Mouse (Mus musculus): Measurements from ENCODE around the gene Gm21958. TPM values are rescaled to one million over a fixed set of nuclear protein-coding genes. Genes with fewer than 3 reads are reported as not detected.

Gene Gm21958
- polyA plus RNA-seq, 1 experiment from 2014 or later: 2.0 TPM

- Histone ChIP-seq H3K27me3 (no peaks in the 10 kb centered on the region), H3K4me3 (peak overlapping the region; percentile 93), H3K9me3 (replicated peaks) (no peaks in the 10 kb centered on the region), H3K4me2 (replicated peaks) (peak overlapping the region; percentile 75), H3K36me3 (peaks cover 25% of the 10 kb centered on the region), H3K27ac (peak overlapping the region; percentile 99), H3K9ac (peak overlapping the region; percentile 94), H3K4me1 (peaks cover 12% of the 10 kb centered on the region)
- WGBS: 62% methylated on average over 18 of the region's 18 CpGs
- no peak for ATAC-seq (ENCODE audit: low FRiP score)
Measured at GRCm38 (mm10) chr3:54736101-54736927, 22.2 kb upstream of the Gm21958 start.

- peaks cover 26% of the 10 kb centered on the region for H3K36me3 ChIP-seq
- ATAC-seq (ENCODE audit: low FRiP score): peak; percentile 95
- no peaks in the 10 kb centered on the region for H3K9me3 ChIP-seq (replicated peaks)
Measured at GRCm38 (mm10) chr3:54735247-54736046, 21.3 kb upstream of the Gm21958 start, which contains the start of the genes Exosc8 and Alg5. Gene Exosc8 (minus strand): TSS chr3:54735393. Gene Alg5 (plus strand): TSS chr3:54735539.

DNA sequence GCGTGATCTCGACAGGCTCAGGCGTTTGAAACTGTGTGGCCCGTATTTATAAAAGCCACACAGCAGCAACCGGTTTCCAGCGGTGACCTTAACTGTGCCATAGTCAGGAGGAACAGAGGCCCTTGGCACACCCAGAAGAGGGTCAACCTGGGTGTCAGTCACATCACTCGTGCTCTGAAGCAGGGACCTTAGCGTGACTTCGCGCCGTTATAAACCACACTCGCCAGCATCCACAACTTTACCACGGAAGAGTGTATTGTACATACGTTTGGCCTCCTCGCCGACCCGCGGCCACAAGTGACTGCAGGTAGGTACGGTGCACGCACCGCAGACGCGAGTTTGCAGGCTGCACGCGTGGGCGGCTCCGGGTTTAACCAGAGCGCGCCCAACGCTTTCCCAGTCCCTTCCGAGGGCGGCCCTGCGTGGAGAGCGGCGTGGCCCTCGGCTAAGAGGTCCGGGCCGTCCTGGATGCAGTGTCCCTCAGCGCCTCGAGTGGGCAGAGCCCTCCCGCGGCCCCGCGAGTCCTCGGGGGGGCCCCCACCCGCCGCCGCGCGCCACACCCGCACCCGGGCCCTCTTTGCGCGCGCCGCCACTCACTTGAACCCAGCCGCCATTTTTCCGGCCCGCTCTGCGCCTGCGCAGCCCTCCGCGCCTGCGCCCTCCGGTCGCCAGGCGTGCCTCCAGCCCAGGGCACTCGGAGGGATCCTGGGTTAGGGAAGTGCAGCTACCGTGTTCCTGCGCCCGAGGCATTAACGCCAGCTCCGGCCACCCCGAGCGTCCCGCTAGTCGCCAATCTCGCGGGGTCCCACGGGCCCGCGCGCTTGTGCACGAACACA is 20.5 kb upstream of the Gm21958 start:
- ATAC-seq (ENCODE audit: low FRiP score): peak; percentile 96
- Histone ChIP-seq H3K4me2 (replicated peaks) (peak overlapping the region; percentile 75), H3K36me3 (peaks cover 30% of the 10 kb centered on the region), H3K4me1 (peaks cover 12% of the 10 kb centered on the region), H3K9ac (peak overlapping the region; percentile 94), H3K27ac (peak overlapping the region; percentile 99), H3K27me3 (no peaks in the 10 kb centered on the region), H3K4me3 (peak overlapping the region; percentile 93), H3K9me3 (replicated peaks) (no peaks in the 10 kb centered on the region)
- under 1% methylated on average over 63 of the region's 84 CpGs for WGBS

More at GRCm38 (mm10) chr3:54735247-54736046, 21.3 kb upstream of the Gm21958 start, which contains the start of the genes Exosc8 and Alg5:
- Histone ChIP-seq H3K27me3 (no peaks in the 10 kb centered on the region), H3K4me1 (peaks cover 12% of the 10 kb centered on the region), H3K9ac (peak within 1 kb of the TSS; percentile 94), H3K4me3 (peak within 1 kb of the TSS; percentile 93), H3K4me2 (replicated peaks) (peak within 1 kb of the TSS; percentile 75), H3K27ac (peak within 1 kb of the TSS; percentile 99)
- under 1% methylated on average over 65 of the region's 65 CpGs for WGBS

GRCm38 (mm10) chr3:54732371-54732770 is 18.2 kb upstream of the Gm21958 start:
- ATAC-seq (ENCODE audit: low FRiP score): no peak
- peaks cover 47% of the 10 kb centered on the region for H3K36me3 ChIP-seq
- WGBS: 91% methylated on average over 4 of the region's 4 CpGs

GRCm38 (mm10) chr3:54731626-54732150 is 17.5 kb upstream of the Gm21958 start:
- H3K9me3 ChIP-seq (replicated peaks): no peaks in the 10 kb centered on the region
- no peak overlapping the region for H3K9ac ChIP-seq
- no peak overlapping the region for H3K27ac ChIP-seq
- H3K4me1 ChIP-seq: peaks cover 12% of the 10 kb centered on the region
- H3K36me3 ChIP-seq: peaks cover 54% of the 10 kb centered on the region
- H3K4me2 ChIP-seq (replicated peaks): no peak overlapping the region
- WGBS: 93% methylated on average over 8 of the region's 8 CpGs
- H3K4me3 ChIP-seq: no peak overlapping the region
- H3K27me3 ChIP-seq: no peaks in the 10 kb centered on the region
- ATAC-seq (ENCODE audit: low FRiP score): no peak

More at GRCm38 (mm10) chr3:54732371-54732770, 18.2 kb upstream of the Gm21958 start:
- Histone ChIP-seq H3K4me2 (replicated peaks) (no peak overlapping the region), H3K4me1 (peaks cover 12% of the 10 kb centered on the region), H3K27ac (no peak overlapping the region), H3K9ac (no peak overlapping the region), H3K27me3 (no peaks in the 10 kb centered on the region), H3K9me3 (replicated peaks) (no peaks in the 10 kb centered on the region), H3K4me3 (no peak overlapping the region)

GRCm38 (mm10) chr3:54728100-54728499 is 13.9 kb upstream of the Gm21958 start:
- no peak for ATAC-seq (ENCODE audit: low FRiP score)
- no peaks in the 10 kb centered on the region for H3K27me3 ChIP-seq
- H3K4me1 ChIP-seq: no peaks in the 10 kb centered on the region
- H3K36me3 ChIP-seq: peaks cover 66% of the 10 kb centered on the region
- WGBS: 94% methylated on average over 6 of the region's 6 CpGs
- no peak overlapping the region for H3K4me3 ChIP-seq
- H3K9ac ChIP-seq: no peak overlapping the region
- H3K9me3 ChIP-seq (replicated peaks): no peaks in the 10 kb centered on the region
- no peak overlapping the region for H3K4me2 ChIP-seq (replicated peaks)
- H3K27ac ChIP-seq: no peak overlapping the region

GRCm38 (mm10) chr3:54727588-54727987 is 13.4 kb upstream of the Gm21958 start:
- no peak overlapping the region for H3K27ac ChIP-seq
- no peak overlapping the region for H3K4me2 ChIP-seq (replicated peaks)
- no peaks in the 10 kb centered on the region for H3K9me3 ChIP-seq (replicated peaks)
- no peaks in the 10 kb centered on the region for H3K4me1 ChIP-seq
- no peak for ATAC-seq (ENCODE audit: low FRiP score)
- 95% methylated on average over 2 of the region's 2 CpGs for WGBS
- no peak overlapping the region for H3K9ac ChIP-seq
- H3K4me3 ChIP-seq: no peak overlapping the region
- no peaks in the 10 kb centered on the region for H3K27me3 ChIP-seq
- H3K36me3 ChIP-seq: peaks cover 71% of the 10 kb centered on the region

DNA sequence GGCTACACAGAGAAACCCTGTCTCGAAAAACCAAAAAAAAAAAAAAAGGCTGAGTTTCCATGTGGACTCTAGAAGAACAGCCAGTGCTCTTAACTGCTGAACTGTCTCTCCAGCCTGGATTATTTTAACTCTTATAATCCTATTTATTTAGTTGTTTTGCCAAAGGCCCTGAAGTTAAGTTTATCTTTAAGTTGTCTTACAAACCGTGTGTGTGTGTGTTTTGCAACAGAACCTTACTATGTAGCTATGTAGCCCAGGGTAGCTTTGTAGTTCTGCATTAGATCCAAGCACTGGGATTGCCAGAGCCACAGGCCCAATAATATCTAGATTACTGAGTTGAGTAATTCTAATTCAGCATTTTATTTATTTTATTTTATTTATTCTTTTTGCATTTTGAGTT is 11.2 kb upstream of the Gm21958 start:
- Histone ChIP-seq H3K27me3 (no peaks in the 10 kb centered on the region), H3K4me1 (no peaks in the 10 kb centered on the region), H3K9ac (no peak overlapping the region), H3K27ac (no peak overlapping the region), H3K9me3 (replicated peaks) (no peaks in the 10 kb centered on the region), H3K36me3 (peaks cover 71% of the 10 kb centered on the region), H3K4me3 (no peak overlapping the region), H3K4me2 (replicated peaks) (no peak overlapping the region)
- 91% methylated on average over 2 of the region's 2 CpGs for WGBS
- no peak for ATAC-seq (ENCODE audit: low FRiP score)

- H3K9ac ChIP-seq: no peak overlapping the region
- H3K9me3 ChIP-seq (replicated peaks): no peaks in the 10 kb centered on the region
- H3K27me3 ChIP-seq: no peaks in the 10 kb centered on the region
- no peak for ATAC-seq (ENCODE audit: low FRiP score)
- H3K4me3 ChIP-seq: no peak overlapping the region
- 81% methylated on average over 10 of the region's 10 CpGs for WGBS
- H3K36me3 ChIP-seq: peaks cover 61% of the 10 kb centered on the region
- H3K27ac ChIP-seq: no peak overlapping the region
- H3K4me1 ChIP-seq: no peaks in the 10 kb centered on the region
- H3K4me2 ChIP-seq (replicated peaks): no peak overlapping the region
Measured at GRCm38 (mm10) chr3:54723741-54724500, 9.8 kb upstream of the Gm21958 start.

GRCm38 (mm10) chr3:54718947-54719346 is 4.8 kb upstream of the Gm21958 start:
- H3K9ac ChIP-seq: no peak overlapping the region
- H3K4me2 ChIP-seq (replicated peaks): no peak overlapping the region
- 56% methylated on average over 3 of the region's 3 CpGs for WGBS
- no peak for ATAC-seq (ENCODE audit: low FRiP score)
- H3K9me3 ChIP-seq (replicated peaks): no peaks in the 10 kb centered on the region
- H3K4me1 ChIP-seq: no peaks in the 10 kb centered on the region
- no peaks in the 10 kb centered on the region for H3K27me3 ChIP-seq
- peaks cover 74% of the 10 kb centered on the region for H3K36me3 ChIP-seq
- H3K27ac ChIP-seq: no peak overlapping the region
- no peak overlapping the region for H3K4me3 ChIP-seq

- ATAC-seq (ENCODE audit: low FRiP score): no peak
- Histone ChIP-seq H3K27me3 (no peaks in the 10 kb centered on the region), H3K4me2 (replicated peaks) (no peak overlapping the region), H3K27ac (no peak overlapping the region), H3K4me1 (no peaks in the 10 kb centered on the region), H3K4me3 (no peak overlapping the region), H3K36me3 (peaks cover 65% of the 10 kb centered on the region), H3K9ac (no peak overlapping the region), H3K9me3 (replicated peaks) (no peaks in the 10 kb centered on the region)
- WGBS: 73% methylated on average over 6 of the region's 6 CpGs
Measured at GRCm38 (mm10) chr3:54717348-54717747, 3.2 kb upstream of the Gm21958 start.
